Mouse (Mus musculus) testis, postnatal 10 days (tissue): ENCODE results near the gene P2ry12.

Experiments used
- DNase-seq: peaks from one replicate; pipeline ENCODE4 v3.0.0; 2021; ENCODE audit warnings: low spot score

The P2ry12 gene

DNA sequence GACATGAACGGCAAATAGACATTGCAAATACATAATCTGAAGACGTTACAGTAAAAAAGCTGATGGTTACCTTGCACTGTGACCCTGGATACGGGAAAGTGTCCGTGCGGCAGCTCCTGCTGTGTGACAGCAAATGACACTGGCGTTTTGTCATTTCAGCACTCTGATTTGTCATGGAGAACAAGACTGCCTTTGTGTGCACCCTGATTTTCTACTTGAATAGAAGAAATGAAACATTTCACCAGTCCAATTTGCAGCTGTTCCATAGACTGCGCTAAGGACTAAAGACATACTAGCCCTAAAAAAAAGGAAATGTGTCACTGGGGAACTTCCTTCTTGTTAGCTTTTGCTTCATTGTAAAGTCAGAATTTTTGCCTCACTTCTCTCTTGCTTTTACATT lies at the start of gene P2ry12:
P2ry12 (minus strand) TSS at position 168 of the 400 bp plus-strand sequence.
- no peak for DNase-seq

DNA sequence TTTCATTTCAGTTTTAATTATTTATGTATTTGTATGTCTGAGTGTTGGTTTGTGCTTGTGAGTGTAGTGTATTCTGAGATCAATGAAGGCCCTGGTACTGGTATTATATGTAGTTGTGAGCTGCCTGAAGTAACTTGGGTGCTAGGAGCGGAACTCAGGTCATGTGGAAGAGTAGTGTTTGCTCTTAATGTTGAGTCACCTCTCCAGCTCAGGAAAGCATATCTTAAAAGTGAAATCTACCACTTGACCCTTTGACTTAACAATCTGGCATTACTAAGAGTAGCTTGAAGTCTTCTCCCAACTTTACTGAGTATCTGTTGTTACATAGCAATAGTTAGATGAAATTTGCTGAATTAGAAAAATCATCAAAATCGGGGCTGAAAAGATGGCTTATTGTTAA lies 42.8 kb upstream of the P2ry12 start:
- no peak for DNase-seq

DNA sequence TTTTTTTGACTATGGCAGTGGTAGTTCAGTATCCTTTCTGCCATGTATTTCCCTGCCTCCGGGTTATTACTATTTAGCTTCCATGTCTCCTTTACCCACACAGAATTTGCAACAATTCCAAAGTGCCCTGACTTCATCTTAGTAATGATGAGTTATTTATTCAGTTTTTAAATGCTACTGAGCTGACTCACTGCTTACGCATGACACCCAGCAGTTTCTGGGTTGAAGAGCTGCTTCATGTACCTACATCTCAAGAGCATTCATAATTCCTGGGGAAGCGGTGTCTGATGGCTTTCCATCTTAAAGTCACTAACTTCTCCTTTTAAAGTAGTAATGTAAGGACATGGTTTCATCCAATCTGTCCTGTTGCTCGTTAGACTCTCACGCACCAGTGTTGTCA lies 42.3 kb upstream of the P2ry12 start:
- no peak for DNase-seq

DNA sequence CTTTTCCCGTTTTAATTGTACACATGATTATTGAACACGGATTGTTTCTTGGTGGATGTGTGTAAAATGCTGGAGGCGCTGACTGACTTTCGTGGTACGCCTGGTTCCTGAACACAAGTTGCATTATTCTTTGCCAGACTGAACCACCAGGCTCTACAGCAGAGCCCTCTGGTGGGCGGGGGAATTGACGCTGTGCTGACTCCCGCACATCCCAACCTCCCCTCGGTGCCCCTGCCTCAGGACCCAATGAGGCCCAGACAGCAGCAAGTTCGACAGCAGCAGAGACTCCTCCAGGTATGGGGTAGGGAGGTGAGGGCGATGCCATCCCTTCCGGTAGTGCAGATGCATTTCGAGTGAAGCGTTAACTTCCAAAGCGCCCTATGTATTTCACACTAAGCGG lies 35.0 kb upstream of the P2ry12 start:
- DNase-seq, result no peak

DNA sequence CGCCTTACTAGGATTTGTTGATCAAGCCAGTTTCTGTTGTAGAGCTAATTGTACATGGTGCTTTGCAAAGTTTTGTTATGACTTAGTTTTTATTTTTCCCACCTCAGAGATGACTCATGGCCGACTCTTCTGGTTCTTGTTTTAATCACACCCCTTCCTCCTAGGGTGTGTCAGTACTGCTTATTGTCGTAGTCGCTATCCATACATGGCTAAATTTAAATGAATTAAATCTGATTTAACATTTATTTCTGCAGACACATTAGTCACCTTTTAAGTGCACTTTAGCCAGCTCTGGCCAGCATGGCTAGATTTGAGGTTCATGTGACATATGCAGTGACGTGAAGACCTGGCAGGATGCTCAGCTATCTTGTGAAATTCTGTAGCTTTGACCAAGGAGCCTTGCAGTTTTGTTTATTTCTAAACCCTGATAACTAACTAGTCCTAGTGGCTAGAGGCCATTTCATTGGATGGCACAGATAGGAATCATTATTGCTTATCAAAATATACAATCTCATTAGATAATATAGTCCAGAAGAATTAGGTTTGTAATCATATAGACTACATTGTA lies 34.0 kb upstream of the P2ry12 start:
- no peak for DNase-seq

DNA sequence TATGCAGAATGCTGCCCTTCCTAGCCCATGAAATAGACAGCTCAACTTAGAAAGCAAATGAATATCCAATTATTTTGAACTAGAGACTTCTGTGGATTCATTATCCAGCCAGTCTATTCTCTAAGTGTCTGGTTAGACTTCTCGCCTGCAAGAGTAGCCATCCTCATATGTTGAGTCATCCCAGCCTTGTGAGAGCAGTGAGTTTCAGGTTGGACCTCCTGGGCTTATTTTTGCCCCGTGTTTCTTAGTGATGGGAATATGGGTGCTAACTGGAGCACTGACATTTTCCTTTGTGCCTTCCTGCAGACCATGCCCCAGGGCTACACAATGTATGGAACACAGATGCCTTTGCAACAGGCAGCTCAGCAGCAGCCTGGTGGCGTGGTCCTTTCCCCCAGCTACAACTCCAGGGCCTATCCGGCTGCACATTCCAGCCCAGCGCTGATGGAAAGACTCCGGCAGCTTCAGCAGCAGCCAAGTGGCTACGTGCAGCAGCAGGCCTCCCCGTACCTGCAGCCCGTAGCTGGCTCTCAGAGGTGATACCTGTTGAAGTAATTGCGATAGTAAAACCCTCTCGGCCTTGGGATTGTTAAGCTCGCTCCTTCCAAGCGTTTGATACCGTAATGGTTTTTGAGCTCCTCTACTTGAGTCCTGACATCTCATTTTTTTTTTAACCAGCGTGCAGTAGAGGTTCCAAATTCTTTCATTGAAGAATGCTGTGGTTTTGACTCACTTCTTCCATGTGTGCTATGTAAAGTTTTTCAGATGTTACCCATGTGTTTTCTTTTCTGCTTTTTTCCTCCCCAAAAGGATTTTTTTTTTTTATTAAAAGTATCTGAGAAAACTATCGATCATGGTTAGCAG lies 33.3 kb upstream of the P2ry12 start:
- no peak for DNase-seq

DNA sequence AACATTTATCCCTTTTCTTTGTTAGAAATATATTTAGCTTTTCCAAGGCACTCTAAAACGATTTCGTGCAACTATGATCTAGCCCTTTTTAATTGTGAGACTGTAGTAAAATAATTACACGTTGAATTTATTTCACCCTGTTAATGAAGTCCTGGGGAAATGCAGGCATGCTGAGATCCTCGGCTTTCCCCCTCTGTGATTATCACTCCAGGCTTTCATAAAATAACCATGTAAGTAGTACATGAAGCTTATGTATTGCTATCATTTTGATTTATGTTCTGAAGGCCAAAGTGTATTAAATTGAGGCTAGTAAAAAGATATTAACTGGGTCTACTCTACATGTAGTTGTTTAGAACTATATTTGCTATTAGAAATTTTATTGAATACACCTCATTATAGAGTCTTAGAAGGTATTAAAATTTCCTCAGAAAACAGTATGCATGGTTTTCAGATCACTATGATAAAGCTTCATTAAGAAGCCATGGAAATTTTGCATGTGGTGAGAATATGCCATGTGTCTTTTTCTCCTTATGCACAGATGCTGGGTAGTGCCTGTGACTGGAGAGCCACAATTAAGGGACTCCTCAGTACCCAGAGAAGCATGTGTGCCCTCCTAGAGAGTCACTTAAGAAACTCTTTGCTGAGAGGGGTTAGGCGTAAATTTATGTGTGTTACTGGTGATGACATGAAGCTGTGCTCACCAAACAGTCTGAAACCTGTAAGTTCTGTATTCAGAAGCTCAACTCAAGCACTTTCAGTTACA lies 30.9 kb upstream of the P2ry12 start:
- no peak for DNase-seq

DNA sequence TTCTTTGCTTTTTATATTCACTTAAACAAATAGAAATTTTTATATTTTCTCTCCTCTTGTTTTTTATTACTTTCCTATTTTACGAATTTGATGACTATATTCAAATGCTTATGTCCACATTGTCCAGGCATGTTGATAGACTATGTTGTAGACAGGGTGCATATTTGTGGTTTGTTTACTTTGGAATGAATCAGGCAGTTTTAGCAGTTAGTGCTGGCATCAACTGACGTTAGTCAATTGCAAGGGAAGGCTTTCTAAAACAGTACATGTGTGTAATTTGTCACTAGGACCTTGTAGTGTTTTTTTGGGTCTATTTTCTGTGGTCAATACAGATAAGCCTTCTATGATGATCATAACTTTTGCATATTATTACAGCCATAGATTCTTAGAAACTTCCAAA lies 27.9 kb upstream of the P2ry12 start:
- no peak for DNase-seq

DNA sequence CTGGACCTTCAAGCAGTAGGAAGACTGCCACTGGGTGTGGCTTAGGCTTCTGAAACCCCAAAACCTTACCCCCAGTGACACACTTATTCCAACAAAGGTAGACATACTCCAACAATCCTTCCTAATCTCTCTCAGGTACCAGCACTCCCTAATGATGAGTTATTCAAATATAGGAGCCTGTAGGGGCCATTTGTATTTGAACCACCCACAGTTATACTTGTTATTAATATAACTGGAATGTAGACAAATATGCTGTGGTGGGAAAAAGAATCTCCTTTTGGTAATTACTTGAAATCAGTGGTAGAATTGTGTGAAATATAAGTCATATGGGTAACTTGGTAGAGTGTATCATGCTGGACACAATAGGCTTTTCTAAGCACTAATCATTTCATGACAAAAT lies 15.9 kb upstream of the P2ry12 start:
- no peak for DNase-seq

DNA sequence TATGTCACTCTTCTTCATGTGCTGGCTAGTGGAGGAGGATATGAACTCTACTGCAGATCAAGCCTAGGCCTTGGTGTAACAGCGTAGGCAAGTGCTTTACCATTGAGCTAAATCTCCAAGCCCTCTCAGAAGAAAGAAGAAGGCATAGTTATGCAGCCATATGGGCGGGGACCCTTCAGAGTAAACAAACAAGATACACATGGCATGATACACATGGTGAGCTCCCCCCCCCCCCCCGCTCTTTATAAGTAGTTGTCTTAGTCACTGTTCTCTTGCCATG lies 15.5 kb upstream of the P2ry12 start:
- no peak for DNase-seq

DNA sequence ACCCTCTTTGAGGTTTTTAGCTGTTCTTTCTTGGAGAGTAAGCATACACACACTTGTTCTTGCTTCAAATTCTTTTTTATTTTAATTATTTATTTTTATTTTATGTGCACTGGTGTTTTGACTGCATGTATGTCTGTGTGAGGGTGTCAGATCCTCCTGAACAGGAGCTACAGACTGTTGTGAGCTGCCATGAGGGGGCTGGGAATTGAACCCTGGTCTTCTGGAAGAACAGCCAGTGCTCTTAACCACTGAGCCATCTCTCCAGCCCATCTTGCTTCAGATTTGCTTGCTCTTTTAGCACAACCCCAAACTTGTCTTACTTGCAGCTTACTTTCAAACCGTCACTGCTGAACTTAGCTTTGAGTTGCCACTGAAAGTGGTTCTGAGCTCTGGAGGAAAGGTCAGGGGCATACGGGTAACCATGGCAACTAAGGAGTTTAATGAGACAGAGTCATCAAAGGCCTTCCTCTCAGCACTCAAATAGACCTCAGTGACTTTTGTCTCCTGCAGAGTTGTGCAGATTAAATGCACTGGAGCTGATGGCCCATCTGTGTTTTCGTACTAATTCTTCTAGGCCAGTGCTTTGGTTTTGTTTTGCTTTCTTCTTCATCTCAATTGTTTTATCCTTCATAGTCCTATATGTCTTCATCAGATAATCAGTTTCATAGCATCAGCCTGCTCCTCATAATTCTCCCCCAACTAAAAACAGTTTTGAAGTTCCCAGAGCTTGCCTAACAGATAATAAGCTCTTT lies 15.0 kb upstream of the P2ry12 start:
- no peak for DNase-seq

DNA sequence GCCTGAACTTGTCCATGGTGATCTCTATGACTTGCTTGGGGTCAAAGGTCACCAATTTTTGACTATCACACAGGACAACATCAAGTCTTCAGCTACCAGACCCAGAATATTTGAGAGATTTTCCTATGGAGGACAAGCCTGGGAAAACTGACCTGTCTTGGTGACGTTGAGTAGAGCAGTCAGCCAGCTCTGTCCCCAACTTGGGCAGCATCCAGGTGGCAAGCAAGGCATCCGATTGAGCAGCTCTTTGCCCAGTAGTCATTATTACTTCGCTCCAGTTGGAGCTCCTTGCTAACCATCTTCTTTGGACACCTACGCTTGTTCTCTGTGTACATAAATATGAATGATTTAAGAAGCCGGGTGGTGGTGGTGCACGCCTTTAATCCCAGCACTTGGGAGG lies 8.1 kb upstream of the P2ry12 start:
- DNase-seq, result no peak

DNA sequence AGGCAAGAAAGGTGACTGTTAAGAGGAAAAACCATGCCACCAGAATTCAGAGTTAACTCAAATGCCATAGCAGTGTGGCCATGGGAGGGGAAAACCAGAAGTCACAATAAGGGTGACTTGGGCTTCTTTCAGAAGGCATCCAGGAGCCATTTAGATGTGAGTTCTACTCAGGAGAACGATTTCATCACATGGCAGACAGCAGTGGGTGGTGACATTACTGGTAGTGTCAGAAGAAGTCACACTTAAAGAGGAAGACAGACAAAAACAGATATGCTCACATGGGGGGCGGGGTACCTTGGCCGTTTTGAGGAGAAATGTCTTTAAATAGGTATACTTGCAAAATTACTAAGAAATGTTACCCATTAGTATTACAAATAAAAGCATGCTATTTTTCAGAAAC lies 1.3 kb upstream of the P2ry12 start:
- DNase-seq, result no peak

DNA sequence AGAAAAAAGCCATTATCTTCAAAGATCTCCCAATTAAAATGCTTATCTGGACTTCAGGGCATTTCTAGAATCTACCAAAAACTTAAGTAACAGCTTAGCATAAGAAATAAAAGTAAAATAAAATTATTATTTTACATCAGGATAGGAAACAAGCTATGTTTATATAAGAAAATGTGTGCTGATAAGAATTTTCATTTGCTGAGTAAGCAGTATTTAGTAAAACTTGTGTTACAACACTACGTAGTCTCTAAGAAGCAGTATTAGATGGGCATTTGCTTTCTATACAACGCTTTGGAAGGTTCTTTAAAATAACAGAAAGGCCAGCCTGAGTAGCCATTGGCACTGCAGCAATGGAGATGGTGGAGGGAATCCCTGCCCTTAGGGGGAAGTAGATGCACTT lies 746 bp upstream of the P2ry12 start:
- no peak for DNase-seq

DNA sequence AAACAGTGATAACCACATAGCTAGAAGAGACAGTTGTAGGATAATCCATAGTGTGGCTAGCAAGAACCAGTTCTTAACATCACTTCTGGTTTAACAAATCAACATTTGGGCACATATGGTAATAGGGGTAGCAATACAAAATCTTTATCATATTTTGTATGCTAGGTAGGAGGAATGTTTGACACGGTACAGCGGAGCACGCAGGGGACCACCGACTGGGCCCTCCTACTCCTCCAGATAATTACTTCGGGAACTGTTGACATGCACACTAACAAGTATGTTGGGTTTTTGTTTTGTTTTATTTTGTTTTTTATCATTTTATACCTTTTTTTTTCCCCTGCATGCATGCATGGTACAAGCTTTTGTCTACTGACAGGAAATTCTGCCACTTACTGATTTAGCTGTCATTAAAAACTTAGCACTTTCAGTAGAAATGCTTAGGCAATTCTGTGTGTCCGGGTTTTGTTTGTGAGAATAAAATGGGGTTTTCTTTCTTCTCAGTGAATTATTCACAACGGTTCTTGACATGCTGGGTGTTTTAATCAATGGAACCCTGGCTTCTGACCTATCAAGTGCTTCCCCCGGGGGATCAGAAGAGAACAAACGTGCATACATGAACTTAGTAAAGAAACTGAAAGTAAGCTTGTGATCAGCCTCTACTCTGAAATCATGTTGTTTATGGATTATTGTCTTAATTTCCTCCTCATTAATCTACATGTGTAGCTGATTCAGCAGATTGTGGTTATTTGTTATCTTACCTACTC lies 780 bp downstream of the P2ry12 start:
- no peak for DNase-seq

DNA sequence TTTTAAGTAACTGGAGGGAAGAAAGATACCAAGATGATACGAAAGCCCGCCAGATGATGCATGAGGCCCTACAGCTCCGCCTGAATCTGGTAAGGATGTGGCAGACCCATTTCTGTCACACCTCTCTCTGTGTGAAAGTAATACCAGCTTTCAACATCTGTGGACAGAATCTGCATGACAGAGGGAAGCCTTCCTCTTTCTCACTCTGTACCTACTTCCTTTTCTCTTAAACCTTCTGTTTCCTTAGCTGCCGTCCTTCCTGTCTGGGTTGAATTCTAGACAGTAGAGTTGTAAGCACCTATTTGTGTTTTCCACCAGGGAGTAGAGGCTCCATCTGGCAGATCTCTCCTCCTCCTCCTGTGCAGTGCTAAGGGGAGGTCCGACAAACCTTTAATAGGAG lies 1.9 kb downstream of the P2ry12 start:
- DNase-seq, result no peak

DNA sequence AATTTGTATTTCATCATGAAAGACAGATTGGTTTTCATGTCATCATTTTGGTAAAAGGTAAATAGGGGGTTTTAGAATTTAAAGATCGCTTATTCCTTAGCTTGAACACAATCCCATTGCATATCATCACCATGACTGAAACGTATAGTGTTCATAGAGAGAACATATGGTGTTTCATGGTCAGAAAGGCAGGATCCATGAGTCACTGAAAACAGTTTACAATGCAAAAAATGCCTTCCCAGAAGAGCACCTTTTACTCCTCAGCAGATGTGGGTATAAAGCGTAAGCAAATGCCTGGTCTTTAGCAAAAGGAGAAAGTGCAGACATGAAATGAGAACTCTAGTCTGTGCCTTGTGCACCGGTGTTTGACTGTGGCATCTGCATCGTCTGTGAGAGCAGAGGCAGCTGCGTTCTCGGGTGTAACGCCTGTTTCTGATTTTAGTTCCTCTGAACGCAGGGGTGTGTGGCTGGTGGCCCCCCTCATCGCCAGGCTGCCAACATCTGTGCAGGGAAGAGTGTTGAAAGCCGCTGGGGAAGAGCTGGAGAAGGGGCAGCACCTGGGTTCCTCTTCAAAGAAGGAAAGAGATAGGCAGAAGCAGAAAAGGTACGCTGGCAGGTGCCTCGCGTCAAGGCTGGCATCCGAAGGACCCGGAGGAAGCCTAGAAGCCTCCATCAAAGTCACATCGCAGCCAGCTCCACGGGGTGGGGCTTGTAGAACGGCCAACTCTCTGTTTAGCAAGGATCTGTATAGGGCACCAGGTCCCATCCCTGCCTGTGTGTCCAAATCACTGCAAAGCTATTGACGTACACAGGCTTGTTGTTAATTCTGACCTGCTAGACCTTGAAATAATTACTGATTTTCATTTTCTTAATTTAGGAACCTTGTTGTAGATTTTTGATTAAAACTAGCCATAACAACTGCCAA lies 4.7 kb downstream of the P2ry12 start:
- no peak for DNase-seq

DNA sequence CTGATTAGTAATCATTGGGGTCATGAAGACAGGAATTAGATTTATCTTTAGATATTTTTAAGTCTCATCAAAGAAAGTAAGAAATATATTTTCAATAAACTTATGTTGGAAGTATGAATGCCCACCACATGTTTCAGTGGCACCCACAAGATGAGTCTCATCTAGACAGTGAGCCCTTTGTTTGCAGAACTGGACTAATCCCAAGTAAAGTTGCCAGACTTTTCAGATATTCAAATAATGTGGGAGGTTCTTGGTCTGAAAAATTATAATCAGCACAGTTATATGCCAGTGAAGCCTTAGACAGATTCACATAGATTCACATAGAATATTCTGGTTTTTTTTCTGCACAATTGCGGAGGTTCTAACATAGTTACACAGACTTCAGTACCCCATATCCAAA lies 12.2 kb downstream of the P2ry12 start:
- no peak for DNase-seq

DNA sequence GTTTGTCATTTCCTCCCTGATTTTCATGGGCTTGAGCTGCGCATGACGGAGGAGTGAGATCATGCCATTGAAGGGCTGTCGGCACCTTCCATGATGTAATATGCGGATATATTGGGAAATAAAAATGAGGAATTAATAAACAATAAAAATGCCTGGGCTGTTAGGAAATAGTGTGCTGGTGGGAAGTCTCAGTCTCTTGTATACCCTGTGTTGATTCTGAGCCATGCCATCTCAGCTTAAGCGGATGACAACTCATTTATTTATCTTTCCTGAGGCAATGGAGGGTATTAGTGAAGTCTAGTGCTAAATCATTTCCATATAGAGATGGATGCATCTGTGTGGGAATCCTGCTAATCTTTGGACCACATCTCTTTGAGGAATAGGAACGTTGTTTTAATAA lies 14.6 kb downstream of the P2ry12 start:
- no peak for DNase-seq

DNA sequence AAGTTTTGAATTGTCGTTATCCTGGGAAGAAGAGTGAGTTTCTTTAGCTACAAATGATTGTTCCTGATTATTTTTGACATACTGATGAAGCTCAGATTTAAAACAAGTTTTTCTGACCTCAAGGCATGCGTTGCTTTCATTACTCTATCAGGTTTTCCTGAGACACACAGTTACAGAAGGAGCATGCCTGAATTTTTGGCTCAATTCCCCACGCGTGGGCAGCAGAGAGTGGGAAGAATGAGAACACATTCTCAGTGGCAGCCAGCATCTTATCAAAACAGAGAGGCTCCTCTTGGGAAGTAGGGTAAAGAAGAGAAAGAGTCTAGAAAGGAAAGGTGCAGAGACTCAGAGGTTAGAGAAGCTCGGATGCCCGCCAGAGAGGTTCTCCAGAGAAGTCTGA lies 19.3 kb downstream of the P2ry12 start:
- DNase-seq, result peak; percentile 81

DNA sequence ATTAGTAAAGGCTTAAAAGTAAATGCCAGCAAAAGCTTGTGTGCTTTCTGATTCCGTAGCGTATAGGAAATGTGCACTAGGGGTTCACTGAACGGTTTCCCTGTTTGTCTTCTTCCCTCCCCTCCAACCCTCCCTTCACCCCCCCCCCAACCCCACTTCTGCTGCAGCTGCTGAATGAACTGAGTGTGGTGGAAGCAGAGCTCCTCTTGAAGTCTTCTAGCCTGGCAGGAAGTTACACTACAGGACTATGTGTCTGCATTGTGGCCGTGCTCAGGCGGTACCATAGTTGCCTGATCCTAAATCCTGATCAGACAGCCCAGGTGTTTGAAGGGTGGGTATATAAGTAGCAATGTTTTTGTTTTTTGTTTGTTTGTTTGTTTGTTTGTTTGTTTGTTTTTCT lies 27.8 kb downstream of the P2ry12 start:
- no peak for DNase-seq
